Mouse (Mus musculus): ENCODE data around the gene Csn2. TPM values are rescaled to one million over a fixed set of nuclear protein-coding genes. Genes with fewer than 3 reads are reported as not detected.

The Csn2 gene
- not detected in 2 replicates for polyA plus RNA-seq (2021; fragmentation: Nextera tagmentation)
- long read RNA-seq, experiment 1 = 0 reads
- long read RNA-seq, experiment 2 = 0 reads

GRCm38 (mm10) chr5:87699530-87699929 is at the start of gene Csn2:
Gene Csn2 (minus strand): TSS chr5:87699630.

GRCm38 (mm10) chr5:87665908-87666307 is 33.5 kb downstream of the Csn2 start, which contains the start of gene Csn1s1:
Gene Csn1s1 (plus strand): TSS chr5:87666208.

Other genes with a start within 250 kb of the Csn2 start
- not detected in 2 replicates for gene Ugt2a2, start 217.4 kb downstream of the Csn2 start, polyA plus RNA-seq (2021; fragmentation: Nextera tagmentation)
- not detected in 2 replicates for gene Gm43638, start 212.8 kb downstream of the Csn2 start, polyA plus RNA-seq (2021; fragmentation: Nextera tagmentation)
- gene Ugt2a1, start 208.8 kb downstream of the Csn2 start, polyA plus RNA-seq (2021; fragmentation: Nextera tagmentation) = not detected in 2 replicates
- gene Sult1b1, start 161.4 kb downstream of the Csn2 start, polyA plus RNA-seq (2021; fragmentation: Nextera tagmentation) = not detected in 2 replicates
- gene Sult1d1, start 130.6 kb downstream of the Csn2 start, polyA plus RNA-seq (2021; fragmentation: Nextera tagmentation) = not detected in 2 replicates
- not detected in 2 replicates for gene Sult1e1, start 108.0 kb downstream of the Csn2 start, polyA plus RNA-seq (2021; fragmentation: Nextera tagmentation)
- gene Csn1s1, start 33.4 kb downstream of the Csn2 start, polyA plus RNA-seq (2021; fragmentation: Nextera tagmentation) = not detected in 2 replicates
- gene Csn1s2a, start 74.9 kb upstream of the Csn2 start, polyA plus RNA-seq (2021; fragmentation: Nextera tagmentation) = not detected in 2 replicates
- not detected in 2 replicates for gene Csn1s2b, start 108.5 kb upstream of the Csn2 start, polyA plus RNA-seq (2021; fragmentation: Nextera tagmentation)
- gene Prr27, start 126.1 kb upstream of the Csn2 start, polyA plus RNA-seq (2021; fragmentation: Nextera tagmentation) = not detected in 2 replicates
- not detected in 2 replicates for gene Odam, start 185.4 kb upstream of the Csn2 start, polyA plus RNA-seq (2021; fragmentation: Nextera tagmentation)
- not detected in 2 replicates for gene Csn3, start 225.9 kb upstream of the Csn2 start, polyA plus RNA-seq (2021; fragmentation: Nextera tagmentation)